Mouse (Mus musculus) brain, embryonic 14.5 days (tissue): Measurements from ENCODE around the gene Slc22a23. TPM values are rescaled to one million over a fixed set of nuclear protein-coding genes. Genes with fewer than 3 reads are reported as not detected.

Experiments used
- DNase-seq: peaks from one replicate; pipeline ENCODE4 v3.0.0-alpha.2; 2011; ENCODE audit warnings: low read depth
- CTCF ChIP-seq: fragments of 200-500 bp; IDR thresholded peaks from 2 replicates; pipeline ENCODE4 v1.5.1; 2012; ENCODE audit warnings: inconsistent platforms, mild to moderate bottlenecking, moderate library complexity, borderline replicate concordance; ENCODE audit not compliant: insufficient read depth, insufficient read length; ENCODE audit errors: extremely low read depth
- POLR2A ChIP-seq: fragments of 200-500 bp; IDR thresholded peaks from 2 replicates; pipeline ENCODE4 v1.6.1; 2012; ENCODE audit warnings: mild to moderate bottlenecking, inconsistent platforms, borderline replicate concordance; ENCODE audit not compliant: poor library complexity, insufficient read depth, insufficient read length, severe bottlenecking; ENCODE audit errors: extremely low read depth
- polyA plus RNA-seq: library from polyadenylated mRNA; depleted of rRNA; stranded (reverse); fragments of >200 nt; gene quantifications from 2 replicates; pipeline ENCODE4 v1.2.3, GENCODE M21; 2012

Slc22a23 gene
- polyA plus RNA-seq, 1 experiment: 87.6 TPM

DNA sequence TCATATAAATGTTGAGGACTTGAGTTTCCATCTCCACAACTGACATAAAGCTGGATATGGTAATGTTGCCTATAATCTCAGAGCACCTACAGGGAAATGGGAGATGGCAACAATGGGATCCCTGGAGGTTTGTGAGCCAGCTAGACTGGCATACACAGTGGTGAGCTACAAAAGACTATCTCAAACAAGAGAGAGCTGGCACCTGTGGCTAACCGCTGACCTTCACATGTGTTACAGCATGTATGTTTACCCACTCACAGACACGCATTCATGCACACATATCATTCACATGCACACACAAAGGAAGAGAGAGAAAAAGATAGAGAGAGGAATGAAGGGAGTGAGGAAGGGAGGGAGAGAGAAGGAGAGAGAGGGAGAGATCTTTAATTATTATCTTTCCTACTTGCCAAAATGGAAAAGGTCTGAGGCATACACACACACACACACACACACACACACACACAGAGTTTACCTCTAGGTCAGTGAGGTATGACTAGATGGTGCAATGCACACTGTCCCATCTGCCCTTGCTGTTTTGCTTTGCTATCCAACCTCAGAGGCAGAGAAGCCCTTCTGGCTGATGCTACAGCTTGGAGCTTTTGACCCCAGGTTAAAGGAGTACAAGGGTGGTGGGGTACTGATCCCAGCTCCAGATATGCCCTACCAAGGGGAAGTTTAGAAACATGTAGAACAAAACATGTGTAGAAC lies 38.9 kb downstream of the Slc22a23 start:
- no peak for DNase-seq
- TF ChIP-seq POLR2A (no peak), CTCF (no peak)

- DNase-seq: no peak
- TF ChIP-seq POLR2A (no peak), CTCF (no peak)
These were observed 40.1 kb downstream of the Slc22a23 start for GRCm38 (mm10) chr13:34304896-34305295.

DNA sequence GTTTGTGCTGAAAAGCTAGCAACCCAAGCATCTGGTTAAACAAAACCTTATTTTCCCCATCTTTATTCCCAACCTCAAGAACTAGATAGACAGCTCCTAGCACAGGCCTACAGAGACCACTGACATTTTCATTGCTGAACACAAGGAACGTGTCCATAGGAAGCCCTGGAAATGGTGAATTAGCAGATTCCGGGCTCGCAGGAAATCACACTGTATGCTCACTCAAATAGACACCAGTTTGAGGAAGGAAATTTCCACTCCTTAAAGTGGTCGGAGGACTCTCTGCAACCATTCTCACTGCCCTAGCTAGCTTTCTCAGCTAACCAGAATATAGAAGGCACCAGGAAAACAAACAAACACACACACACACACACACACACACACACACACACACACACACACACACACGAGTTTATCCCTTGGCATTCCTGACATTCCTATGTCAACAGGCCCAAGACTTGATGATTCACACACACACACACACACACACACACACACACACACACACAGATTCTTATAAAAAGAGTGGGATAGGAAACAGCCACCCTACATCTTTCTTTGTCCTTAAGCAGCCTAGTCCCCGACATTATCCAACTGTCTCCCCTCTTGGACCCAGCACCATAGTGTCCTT lies 41.5 kb downstream of the Slc22a23 start:
- DNase-seq: no peak

DNA sequence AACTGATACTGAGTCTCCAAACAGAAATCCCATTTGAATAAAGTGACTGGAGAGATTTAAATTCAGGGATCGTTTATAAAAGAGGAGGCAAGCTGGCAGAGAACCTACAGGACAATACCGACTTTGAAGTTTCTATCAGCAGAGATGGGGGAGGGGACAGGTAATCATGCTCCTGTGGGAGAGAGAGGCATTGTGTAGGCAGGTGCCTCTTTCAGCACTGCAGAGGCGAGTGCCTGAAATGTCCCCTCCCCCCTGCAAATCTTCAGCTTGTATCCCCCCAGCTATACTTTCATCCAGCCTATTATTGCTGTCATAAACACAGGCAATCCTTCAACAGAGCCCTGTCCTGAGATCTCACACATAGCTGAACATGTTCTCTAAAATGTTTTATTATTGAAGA lies 43.4 kb downstream of the Slc22a23 start:
- DNase-seq: peak; percentile 28
- TF ChIP-seq POLR2A: no peak
- TF ChIP-seq CTCF: no peak

More for the DNA sequence above, 41.5 kb downstream of the Slc22a23 start:
- TF ChIP-seq POLR2A: no peak
- TF ChIP-seq CTCF: no peak

GRCm38 (mm10) chr13:34299351-34300333 lies 45.3 kb downstream of the Slc22a23 start:
- DNase-seq: no peak
- no peak for TF ChIP-seq POLR2A
- TF ChIP-seq CTCF: no peak

DNA sequence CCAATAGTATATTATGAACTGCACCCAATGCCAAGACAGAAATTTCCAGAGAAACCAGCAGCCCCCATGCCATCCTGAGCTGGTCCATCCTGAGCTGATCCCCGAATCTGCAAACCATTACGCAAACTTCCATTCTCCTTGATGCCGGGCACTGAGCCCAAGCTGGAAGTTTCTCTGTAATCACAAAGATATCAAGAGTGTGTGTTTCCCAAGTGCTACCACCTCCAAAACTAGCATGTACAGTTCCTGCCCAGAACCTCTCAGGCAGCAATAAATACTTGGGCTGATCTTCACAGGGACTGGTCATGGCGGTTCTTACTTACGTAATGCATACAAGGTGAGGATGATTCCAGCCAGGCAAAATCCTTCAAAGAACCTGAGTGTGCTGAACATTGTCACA lies 46.3 kb downstream of the Slc22a23 start:
- TF ChIP-seq CTCF (no peak), POLR2A (no peak)
- DNase-seq: no peak

GRCm38 (mm10) chr13:34298061-34298460 lies 46.9 kb downstream of the Slc22a23 start:
- DNase-seq: no peak
- TF ChIP-seq CTCF (no peak), POLR2A (no peak)

- TF ChIP-seq POLR2A: no peak
- TF ChIP-seq CTCF: no peak
- no peak for DNase-seq
These were observed 49.1 kb downstream of the Slc22a23 start for GRCm38 (mm10) chr13:34295787-34296435.

DNA sequence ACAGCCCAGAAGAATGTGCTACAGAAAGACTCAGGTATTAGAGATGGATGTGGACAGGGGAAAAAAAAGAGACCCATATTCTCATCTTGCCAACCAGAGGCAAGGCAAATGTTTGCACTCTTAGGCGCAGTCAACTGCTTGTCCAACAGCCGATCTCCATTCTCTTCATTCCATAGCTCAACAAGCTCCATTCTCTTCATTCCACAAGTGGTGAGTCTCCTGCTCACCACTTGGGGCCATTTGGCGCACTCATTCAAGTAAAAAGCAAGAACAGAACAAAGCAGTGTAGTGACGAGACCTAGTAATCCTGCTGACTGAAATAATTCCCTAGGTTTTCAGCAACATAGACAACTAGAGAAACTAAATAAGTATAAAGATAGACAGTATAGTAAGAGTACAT lies 50.8 kb downstream of the Slc22a23 start:
- no peak for TF ChIP-seq POLR2A
- TF ChIP-seq CTCF: no peak
- no peak for DNase-seq

GRCm38 (mm10) chr13:34292042-34292441 lies 52.9 kb downstream of the Slc22a23 start:
- DNase-seq: no peak
- TF ChIP-seq POLR2A (no peak), CTCF (no peak)

DNA sequence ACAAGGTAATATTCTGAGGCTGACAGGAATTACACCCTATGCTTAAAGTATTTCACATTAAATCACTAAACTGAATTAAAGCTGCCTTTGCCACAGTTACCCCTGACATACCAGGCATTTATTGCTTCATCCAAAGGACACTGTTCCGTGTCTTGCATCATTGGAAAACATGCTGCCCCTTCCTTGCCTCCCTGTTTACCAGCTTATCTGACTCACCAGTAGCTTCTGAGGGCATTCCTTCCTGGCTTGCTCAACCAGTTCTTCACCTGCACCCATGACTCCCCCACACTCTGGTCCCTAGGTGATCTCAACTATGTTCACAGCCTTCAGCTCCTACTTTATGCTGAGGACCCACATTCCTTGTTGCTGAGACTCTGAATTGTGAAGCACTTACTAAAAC lies 54.6 kb downstream of the Slc22a23 start:
- TF ChIP-seq CTCF: no peak
- TF ChIP-seq POLR2A: no peak
- DNase-seq: no peak

GRCm38 (mm10) chr13:34289567-34289966 lies 55.4 kb downstream of the Slc22a23 start:
- no peak for DNase-seq
- no peak for TF ChIP-seq CTCF
- TF ChIP-seq POLR2A: no peak

DNA sequence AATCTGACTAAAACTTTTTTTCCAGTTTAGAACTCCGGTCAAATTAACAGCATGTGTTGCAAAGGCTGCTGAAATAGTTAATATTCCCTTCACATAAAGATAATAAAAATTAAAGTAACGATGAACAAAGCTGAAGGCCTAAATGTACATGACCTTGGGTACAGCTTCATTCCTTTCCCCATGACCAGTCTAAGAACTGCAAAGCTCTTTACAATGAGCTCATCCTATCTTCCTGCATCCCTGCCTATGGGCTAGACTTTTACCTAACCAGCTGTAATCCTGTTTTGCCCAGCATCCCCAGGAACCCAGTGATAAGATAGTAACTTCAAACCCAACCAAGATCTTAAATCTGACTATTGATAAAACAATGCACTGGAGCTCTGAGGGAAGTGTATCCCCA lies 56.9 kb downstream of the Slc22a23 start:
- TF ChIP-seq POLR2A (no peak), CTCF (no peak)
- DNase-seq: no peak

GRCm38 (mm10) chr13:34287601-34288083 lies 57.3 kb downstream of the Slc22a23 start:
- peak; percentile 91 for DNase-seq
- TF ChIP-seq POLR2A (no peak), CTCF (no peak)
